Mouse (Mus musculus) brain, embryonic 18.5 days (tissue): ENCODE data around the gene Asic4.
A peak's percentile ranks its signal among the peaks of the same experiment; 100 is the strongest.

Experiments
- DNase-seq: peaks from one replicate; pipeline ENCODE4 v3.0.0-alpha.2; 2012; ENCODE audit warnings: low read depth, low spot score

Asic4 gene

GRCm38 (mm10) chr1:75450314-75451005, at the start of gene Asic4:
Gene Asic4 (plus strand): TSS chr1:75450436.
- DNase-seq, result no peak

DNA sequence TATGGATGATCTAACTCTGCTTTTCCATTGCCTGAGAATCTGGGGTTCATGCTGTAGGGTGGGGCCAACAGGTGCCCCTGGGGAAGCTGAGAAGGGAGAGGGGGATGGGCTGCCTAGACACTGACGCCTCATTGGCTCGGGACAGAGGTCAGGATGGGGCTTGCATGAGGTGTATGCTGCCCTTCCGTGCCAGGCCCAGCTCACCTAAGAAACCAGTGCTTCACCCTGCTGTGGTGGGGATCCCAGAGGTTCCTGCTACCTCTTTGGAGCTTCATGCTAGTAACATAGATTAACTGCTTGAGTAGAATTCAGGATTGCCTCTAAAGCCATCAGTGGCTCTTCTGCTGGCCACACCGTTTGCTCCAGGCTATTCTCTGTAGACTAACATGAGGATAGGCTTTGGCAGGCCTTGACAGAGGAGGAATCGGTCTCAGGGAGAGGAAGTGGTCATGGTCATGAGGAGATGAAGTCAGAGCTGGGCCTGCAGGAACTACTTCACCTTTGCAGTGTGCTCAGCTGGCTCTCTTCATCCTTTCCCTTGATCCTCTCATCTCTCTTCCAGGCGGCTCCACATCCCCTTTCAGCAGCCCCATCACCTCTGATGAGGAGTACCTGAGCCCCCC, 49.6 kb upstream of the Asic4 start:
- no peak for DNase-seq

- no peak for DNase-seq
Observed at GRCm38 (mm10) chr1:75405547-75405946, 44.7 kb upstream of the Asic4 start.

DNA sequence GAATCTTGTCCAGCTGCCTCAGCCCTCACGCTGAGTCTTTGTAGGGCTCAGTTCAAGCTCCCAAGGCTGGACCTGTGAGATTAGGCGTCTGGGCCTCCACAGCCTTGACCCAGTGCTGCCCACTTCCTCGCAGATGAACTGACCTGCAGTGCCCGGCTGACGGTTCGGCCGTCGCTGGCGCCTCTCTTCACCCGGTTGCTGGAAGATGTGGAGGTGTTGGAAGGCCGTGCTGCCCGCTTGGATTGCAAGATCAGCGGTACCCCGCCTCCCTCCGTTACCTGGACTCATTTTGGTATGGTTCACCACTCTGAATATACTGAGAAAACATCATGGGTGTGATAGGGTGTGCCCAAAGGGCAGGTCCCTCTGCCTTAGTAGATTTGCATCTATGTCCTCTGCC, 44.1 kb upstream of the Asic4 start:
- DNase-seq, result no peak

DNA sequence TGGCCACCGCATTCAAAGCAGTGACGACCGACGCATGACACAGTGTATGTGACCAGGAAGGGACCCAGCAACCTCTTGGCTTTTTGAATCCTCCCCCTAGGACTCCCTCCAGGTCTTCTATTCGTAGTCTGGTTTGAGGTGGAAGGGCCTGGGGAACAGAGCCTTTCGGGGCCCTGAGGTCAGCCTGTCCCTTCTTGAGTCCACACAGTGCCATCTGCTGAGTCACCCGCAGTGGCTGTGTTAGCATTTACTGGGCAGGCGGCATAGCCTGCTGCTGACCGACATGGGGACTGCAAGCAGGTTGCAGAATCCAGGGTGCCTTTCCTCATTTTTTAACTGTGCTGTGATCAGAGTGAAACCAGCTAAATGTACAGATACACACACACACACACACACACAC, 43.2 kb upstream of the Asic4 start:
- DNase-seq, result no peak

GRCm38 (mm10) chr1:75408210-75408609, 42.0 kb upstream of the Asic4 start:
- DNase-seq, result no peak

- DNase-seq, result no peak
Observed at GRCm38 (mm10) chr1:75409950-75410349, 40.3 kb upstream of the Asic4 start.

- no peak for DNase-seq
Observed at GRCm38 (mm10) chr1:75412196-75412595, 38.0 kb upstream of the Asic4 start.

DNA sequence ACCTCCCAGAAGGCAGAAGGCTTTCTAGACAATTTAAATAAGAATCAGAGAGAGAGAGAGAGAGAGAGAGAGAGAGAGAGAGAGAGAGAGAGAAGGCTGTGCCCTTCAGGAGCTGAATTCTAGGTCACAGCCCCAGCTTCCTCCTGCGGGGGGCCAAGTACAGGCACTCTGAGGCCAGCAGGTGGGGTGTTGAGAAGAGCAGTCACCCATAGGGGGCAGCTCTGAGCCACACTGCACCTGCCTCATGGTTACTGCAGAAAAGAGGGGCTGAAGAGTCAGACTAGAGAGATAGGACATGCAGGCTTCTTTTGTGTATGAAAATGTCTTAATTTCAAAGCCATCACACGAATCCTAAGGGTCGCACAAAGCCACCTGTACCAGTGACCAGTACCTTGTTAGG, 36.5 kb upstream of the Asic4 start:
- no peak for DNase-seq

GRCm38 (mm10) chr1:75421794-75422193, 28.4 kb upstream of the Asic4 start:
- no peak for DNase-seq

DNA sequence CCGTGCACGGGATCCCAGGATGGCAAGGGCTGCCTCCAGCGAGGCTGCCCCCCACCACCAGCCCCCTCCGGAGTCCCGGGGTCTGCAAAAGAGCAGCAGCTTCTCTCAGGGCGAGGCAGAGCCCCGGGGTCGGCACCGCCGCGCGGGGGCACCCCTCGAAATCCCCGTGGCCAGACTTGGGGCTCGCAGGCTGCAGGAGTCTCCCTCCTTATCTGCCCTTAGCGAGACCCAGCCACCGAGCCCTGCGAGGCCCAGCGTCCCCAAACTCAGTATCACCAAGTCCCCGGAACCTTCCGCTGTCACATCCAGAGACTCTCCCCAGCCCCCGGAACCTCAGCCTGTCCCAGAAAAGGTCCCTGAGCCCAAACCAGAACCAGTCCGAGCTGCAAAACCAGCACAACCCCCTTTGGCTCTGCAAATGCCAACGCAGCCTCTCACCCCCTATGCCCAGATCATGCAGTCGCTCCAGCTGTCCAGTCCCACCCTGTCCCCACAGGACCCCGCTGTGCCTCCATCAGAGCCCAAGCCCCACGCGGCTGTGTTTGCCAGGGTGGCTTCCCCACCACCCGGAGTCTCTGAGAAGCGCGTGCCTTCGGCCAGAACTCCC, 27.9 kb upstream of the Asic4 start:
- no peak for DNase-seq

- no peak for DNase-seq
Observed at GRCm38 (mm10) chr1:75422823-75423471, 27.3 kb upstream of the Asic4 start.

GRCm38 (mm10) chr1:75423780-75424390, 26.4 kb upstream of the Asic4 start:
- DNase-seq, result no peak

DNA sequence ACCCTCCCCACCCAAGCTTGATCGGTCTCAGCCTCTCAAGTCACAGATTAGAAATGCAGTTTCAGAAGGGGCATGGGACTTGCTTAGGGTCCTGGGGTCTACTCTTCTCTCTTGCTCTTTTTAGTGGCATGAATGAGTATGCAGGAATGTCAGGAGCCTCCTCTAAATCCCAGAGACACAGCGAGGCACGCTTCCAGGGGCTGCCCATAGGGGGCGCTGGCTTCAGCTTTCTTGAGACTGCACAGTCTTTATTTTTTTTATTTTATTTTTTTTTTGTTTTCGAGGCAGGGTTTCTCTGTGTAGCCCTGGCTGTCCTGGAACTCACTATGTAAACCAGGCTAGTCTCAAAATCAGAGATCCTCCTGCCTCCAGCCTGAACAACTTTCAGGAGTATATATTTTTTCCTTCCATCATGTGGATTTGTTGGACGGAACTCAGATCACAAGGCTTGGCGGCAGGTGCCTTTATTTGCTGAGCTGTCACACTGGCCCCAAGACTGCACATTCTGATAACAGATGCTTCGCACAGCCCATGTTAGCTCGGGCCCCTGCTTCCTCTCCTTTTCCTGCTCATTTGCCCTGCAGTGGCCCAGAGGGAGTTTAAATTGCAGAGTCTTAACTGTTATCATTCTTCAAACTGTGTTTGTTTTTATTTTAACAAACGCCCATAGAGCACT, 24.3 kb upstream of the Asic4 start:
- DNase-seq, result no peak

- DNase-seq, result peak; percentile 74
Observed at GRCm38 (mm10) chr1:75435475-75436328, 14.5 kb upstream of the Asic4 start, which contains the start of gene Gmppa. Gene Gmppa (plus strand): TSS chr1:75435930.

DNA sequence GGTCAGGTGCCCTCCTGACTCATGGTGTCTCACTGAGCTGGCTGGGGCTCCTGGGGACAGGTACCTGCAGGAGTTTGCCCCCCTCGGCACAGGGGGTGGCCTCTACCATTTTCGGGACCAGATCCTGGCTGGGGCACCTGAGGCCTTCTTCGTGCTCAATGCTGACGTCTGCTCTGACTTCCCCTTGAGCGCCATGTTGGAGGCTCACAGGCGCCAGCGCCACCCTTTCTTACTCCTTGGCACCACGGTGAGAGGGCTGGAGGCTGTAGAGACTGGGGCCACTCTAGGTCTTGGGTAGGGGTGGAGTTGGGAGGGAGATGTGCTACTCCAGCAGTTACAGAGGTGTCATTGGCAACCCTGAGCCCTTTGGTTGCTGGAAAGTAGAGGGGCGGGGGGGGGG, 11.5 kb upstream of the Asic4 start:
- DNase-seq, result no peak

- DNase-seq, result no peak
Observed at GRCm38 (mm10) chr1:75440661-75441060, 9.6 kb upstream of the Asic4 start.

GRCm38 (mm10) chr1:75441471-75441996, 8.7 kb upstream of the Asic4 start:
- no peak for DNase-seq

DNA sequence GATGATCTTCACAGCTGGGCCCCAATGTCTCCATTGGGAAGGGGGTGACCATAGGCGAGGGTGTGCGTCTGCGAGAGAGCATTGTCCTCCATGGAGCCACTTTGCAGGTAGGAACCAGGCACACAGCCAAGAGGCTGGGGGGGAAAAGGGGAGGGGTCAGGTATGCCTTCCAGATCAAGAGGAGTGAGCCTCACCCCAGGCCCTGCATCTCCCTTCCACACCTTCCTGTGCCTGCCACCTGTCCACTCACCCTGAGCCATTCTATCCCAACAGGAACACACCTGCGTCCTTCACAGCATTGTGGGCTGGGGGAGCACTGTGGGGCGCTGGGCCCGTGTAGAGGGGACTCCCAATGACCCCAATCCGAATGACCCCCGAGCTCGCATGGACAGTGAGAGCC, 8.1 kb upstream of the Asic4 start:
- no peak for DNase-seq

DNA sequence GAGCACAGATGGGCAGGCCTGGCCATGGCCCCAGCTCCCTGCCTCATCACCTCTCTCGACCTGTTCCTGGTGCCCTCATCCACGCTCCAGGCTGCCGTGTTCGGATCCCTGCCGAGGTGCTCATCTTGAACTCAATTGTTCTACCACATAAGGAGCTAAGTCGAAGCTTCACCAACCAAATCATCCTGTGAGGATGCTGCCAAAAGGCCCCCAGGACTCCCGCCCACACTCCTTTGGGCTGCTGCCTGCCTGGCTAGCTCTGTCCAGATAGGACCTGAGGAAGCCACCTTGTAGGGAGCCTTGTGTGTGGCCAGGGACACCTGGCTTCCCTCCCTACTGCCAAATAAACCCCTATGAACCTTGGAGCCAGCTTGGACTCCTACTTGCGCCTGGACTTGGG, 7.4 kb upstream of the Asic4 start:
- no peak for DNase-seq
